Mouse (Mus musculus) neural tube, embryonic 15.5 days (tissue): Measurements from ENCODE around the gene Magea8. TPM values are rescaled to one million over a fixed set of nuclear protein-coding genes. Genes with fewer than 3 reads are reported as not detected.
"Not testable (repeated sequence)": the region's sequence is repeated elsewhere in the genome, so short reads cannot be mapped to it uniquely, and the experiment has no call there.

Experiments used
- ATAC-seq: fragments of 200-750 bp; cut with Nextera tagmentation; 2 replicates; pipeline ENCODE4 v1.8.0; 2017; ENCODE audit warnings: mild to moderate bottlenecking, moderate TSS enrichment, moderate library complexity; ENCODE audit not compliant: low FRiP score
- H3K27ac ChIP-seq: fragments of 300-500 bp; sonication (generic); replicated peaks from 2 replicates; pipeline ENCODE4 v1.5.1; 2015; ENCODE audit warnings: mild to moderate bottlenecking, inconsistent platforms
- H3K27me3 ChIP-seq: fragments of 300-500 bp; sonication (generic); replicated peaks from 2 replicates; pipeline ENCODE4 v1.6.1; 2015; ENCODE audit warnings: inconsistent platforms
- H3K36me3 ChIP-seq: fragments of 300-500 bp; sonication (generic); 2 replicates; pipeline ENCODE4 v1.6.1; 2015; ENCODE audit warnings: inconsistent platforms
- H3K4me1 ChIP-seq: fragments of 300-500 bp; sonication (generic); 2 replicates; pipeline ENCODE4 v1.6.1; 2015; ENCODE audit warnings: inconsistent platforms
- H3K4me2 ChIP-seq: fragments of 300-500 bp; sonication (generic); 2 replicates; pipeline ENCODE4 v1.6.1; 2015; ENCODE audit warnings: inconsistent platforms, mild to moderate bottlenecking, moderate library complexity
- H3K4me3 ChIP-seq: fragments of 300-500 bp; sonication (generic); replicated peaks from 2 replicates; pipeline ENCODE4 v1.5.1; 2015; ENCODE audit warnings: mild to moderate bottlenecking, inconsistent platforms
- H3K9ac ChIP-seq: fragments of 300-500 bp; sonication (generic); replicated peaks from 2 replicates; pipeline ENCODE4 v1.6.1; 2015; ENCODE audit warnings: mild to moderate bottlenecking, inconsistent platforms
- H3K9me3 ChIP-seq: fragments of 300-500 bp; sonication (generic); replicated peaks from 2 replicates; pipeline ENCODE4 v1.6.1; 2016; ENCODE audit warnings: inconsistent platforms
- WGBS: fragments of 180-500 bp; shearing (Covaris S2); methylation state at CpG from one replicate; pipeline ENCODE4 v1.1.7; 2015; ENCODE audit warnings: mixed read lengths; 5-methylcytosine and 5-hydroxymethylcytosine counted together
- polyA plus RNA-seq: library from polyadenylated mRNA; unstranded; fragments of >200 nt; fragmentation: Nextera tagmentation; extraction: Ambion mirVana; gene quantifications from 2 replicates; pipeline ENCODE4 v1.2.1, GENCODE M21; 2015

Magea8 gene
- not detected in 2 replicates for polyA plus RNA-seq

DNA sequence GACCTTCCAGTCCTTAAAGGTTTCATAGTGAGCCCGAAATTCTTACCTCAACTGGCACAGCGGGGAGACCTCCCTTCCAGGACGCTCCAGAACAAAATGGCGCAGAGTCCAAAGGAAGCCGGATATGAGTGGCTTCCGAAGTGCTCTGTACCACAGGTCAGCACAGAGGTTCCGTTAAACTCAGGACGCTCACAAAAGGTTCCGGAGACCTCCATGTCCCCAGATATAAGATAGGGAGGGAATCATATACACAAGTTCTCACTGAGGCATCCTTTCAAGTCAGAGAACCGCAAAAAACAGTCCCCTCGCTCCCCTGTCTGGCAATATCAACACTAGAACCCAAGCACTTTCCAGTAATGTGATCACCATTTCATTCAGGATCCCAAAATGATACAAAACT, at the start of gene Magea8:
TSS of gene Magea8 (minus strand) at position 101 of the 400 bp plus-strand sequence.
- H3K9ac ChIP-seq, H3K36me3 ChIP-seq, H3K4me3 ChIP-seq, ATAC-seq, H3K27me3 ChIP-seq, H3K4me2 ChIP-seq, H3K9me3 ChIP-seq, H3K4me1 ChIP-seq, H3K27ac ChIP-seq: not testable (repeated sequence)
- WGBS = 91% methylated on average over 11 of the region's 11 CpGs

DNA sequence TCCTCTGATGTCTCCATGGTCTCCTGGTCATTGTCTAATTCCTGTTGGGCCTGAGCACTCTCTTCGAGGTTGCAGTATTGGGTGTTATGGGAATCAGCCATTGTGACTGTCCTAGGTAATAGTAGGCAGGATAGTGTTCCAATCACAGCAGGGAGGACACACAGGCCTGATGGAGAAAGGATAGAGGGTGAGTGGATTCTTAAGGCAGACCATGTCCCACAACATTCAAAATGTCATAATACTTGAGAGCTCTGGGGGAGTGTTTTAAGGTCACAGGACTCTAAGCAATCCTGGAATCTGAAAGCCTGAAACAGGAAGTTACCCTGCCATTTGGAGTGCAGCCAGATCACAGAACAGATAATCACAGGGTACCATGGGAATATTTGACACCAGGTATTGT, 46.2 kb downstream of the Magea8 start, which contains the start of gene Magea3:
TSS of gene Magea3 (minus strand) at position 101 of the 400 bp plus-strand sequence.
- H3K36me3 ChIP-seq, H3K27ac ChIP-seq, H3K4me3 ChIP-seq, H3K9ac ChIP-seq, H3K4me1 ChIP-seq, H3K9me3 ChIP-seq, H3K27me3 ChIP-seq, H3K4me2 ChIP-seq, ATAC-seq: not testable (repeated sequence)
- 80% methylated on average over 1 of the region's 1 CpGs for WGBS

DNA sequence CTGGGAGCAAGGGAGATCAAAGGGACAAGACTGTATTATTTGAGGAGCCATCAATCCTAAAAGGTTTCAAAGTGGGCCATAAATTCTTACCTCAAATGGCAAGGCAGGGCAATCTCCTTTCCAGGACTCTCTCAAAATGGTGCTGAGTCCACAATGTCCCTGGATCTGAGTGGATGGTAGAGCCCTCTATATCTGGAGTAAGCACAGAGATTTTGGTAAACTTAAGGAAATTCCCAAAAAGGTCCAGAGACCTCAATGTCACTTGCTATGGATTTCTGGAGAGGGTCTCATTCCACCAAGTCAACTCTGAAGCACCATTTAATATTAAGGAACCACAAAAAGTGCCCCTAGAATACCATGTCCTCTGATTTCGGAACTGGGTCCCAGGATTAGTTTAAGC, 59.8 kb downstream of the Magea8 start, which contains the start of gene Magea6:
TSS of gene Magea6 (minus strand) at position 101 of the 400 bp plus-strand sequence.
- not testable (repeated sequence) for H3K4me3 ChIP-seq, H3K27ac ChIP-seq, H3K36me3 ChIP-seq, H3K4me2 ChIP-seq, H3K27me3 ChIP-seq, ATAC-seq, H3K9ac ChIP-seq, H3K9me3 ChIP-seq, H3K4me1 ChIP-seq
- WGBS = 70% methylated on average over 1 of the region's 1 CpGs

Other genes with a start within 250 kb of the Magea8 start
- gene Cldn34b1, start 105.6 kb downstream of the Magea8 start, polyA plus RNA-seq = not detected in 2 replicates
- not detected in 2 replicates for gene Magea6, start 59.9 kb downstream of the Magea8 start, polyA plus RNA-seq
- gene Magea3, start 46.3 kb downstream of the Magea8 start, polyA plus RNA-seq = not detected in 2 replicates
- gene Magea5, start 67.3 kb upstream of the Magea8 start, polyA plus RNA-seq = not detected in 2 replicates
- not detected in 2 replicates for gene Magea1, start 93.9 kb upstream of the Magea8 start, polyA plus RNA-seq
- gene Magea2, start 97.8 kb upstream of the Magea8 start, polyA plus RNA-seq = not detected in 2 replicates
- gene Cldn34b2, start 132.6 kb upstream of the Magea8 start, polyA plus RNA-seq = not detected in 2 replicates
- 80.7 and 91.5 TPM in 2 replicates for gene Sat1, start 220.6 kb upstream of the Magea8 start, polyA plus RNA-seq